In genomic region chr8:57702407-57703113, GRCm38 (mm10) we compare ENCODE assay signal across 15 mouse cellular contexts. TPM values are rescaled to one million over a fixed set of nuclear protein-coding genes. Genes with fewer than 3 reads are reported as not detected.
DNase-seq lines count a peak whose midpoint lies in the region; ATAC-seq and TF ChIP-seq lines count a peak whose summit lies in the region.
"Had no signal": no experiment of that assay in that cellular context is flagged by ENCODE, and none has a peak within 500 bp of the region (broad histone marks: within the 10 kb centered on the region; RNA-seq: fewer than 3 reads in every experiment).

No protein-coding gene starts in this region.

- no peaks in the 10 kb centered on the region for H3K36me3 ChIP-seq in heart, adult 2 months (ENCODE audit: control insufficient read depth, insufficient read depth, low read length)
- H3K36me3 ChIP-seq in MEL (ENCODE audit: control insufficient read depth in 1 of 2, insufficient read depth in 2 of 2, low read length in 2 of 2): no peaks in the 10 kb centered on the region
- no peaks in the 10 kb centered on the region for H3K36me3 ChIP-seq in hindbrain, embryonic 12.5 days
- H3K36me3 ChIP-seq: embryonic facial prominence, embryonic 12.5 days; hindbrain, embryonic 10.5 days had no signal

- TF ChIP-seq RAD21 in MEL (IDR thresholded peaks at IDR 0.05; ENCODE audit: low read depth, low read length): no peak

- intact Hi-C loops in heart, adult 2 months (cut with DNase I): no loop called here
- intact Hi-C loops in heart, postnatal 25 days (cut with DNase I): no loop called here

- no peak overlapping the region for H3K4me2 ChIP-seq in hindbrain, embryonic 12.5 days (replicated peaks)
- H3K4me2 ChIP-seq: embryonic facial prominence, embryonic 12.5 days had no signal

- H3K79me2 ChIP-seq in heart, adult 2 months (replicated peaks; ENCODE audit: control insufficient read depth, insufficient read depth, low read length): no peaks in the 10 kb centered on the region
- H3K79me2 ChIP-seq in MEL (ENCODE audit: control insufficient read depth, insufficient read depth, low read length, poor library complexity): no peaks in the 10 kb centered on the region

- H3K9ac ChIP-seq in heart, adult 2 months (ENCODE audit: low read depth, low read length): no peak overlapping the region
- H3K9ac ChIP-seq in MEL (ENCODE audit: control insufficient read depth, low read depth, low read length, poor library complexity, severe bottlenecking): no peak overlapping the region
- H3K9ac ChIP-seq in hindbrain, embryonic 12.5 days: no peak overlapping the region
- H3K9ac ChIP-seq: embryonic facial prominence, embryonic 12.5 days had no signal

- H3K4me3 ChIP-seq in heart, adult 2 months: no peak overlapping the region
- H3K4me3 ChIP-seq in MEL (ENCODE audit: control insufficient read depth in 1 of 2, insufficient read depth in 1 of 2, low read depth in 2 of 2, low read length in 2 of 2): no peak overlapping the region
- no peak overlapping the region for H3K4me3 ChIP-seq in hindbrain, embryonic 12.5 days
- H3K4me3 ChIP-seq: embryonic facial prominence, embryonic 12.5 days; hindbrain, embryonic 10.5 days had no signal

- no peak for TF ChIP-seq CTCF in heart, adult 2 months (IDR thresholded peaks at IDR 0.05)
- no peak for TF ChIP-seq CTCF in MEL (IDR thresholded peaks at IDR 0.05 in 2 of 3, conservative IDR thresholded peaks at IDR 0.05 in 1 of 3; ENCODE audit: control insufficient read depth in 1 of 3, insufficient read depth in 1 of 3, low read depth in 2 of 3, low read length in 3 of 3, poor library complexity in 1 of 3, severe bottlenecking in 1 of 3)

- no peaks in the 10 kb centered on the region for H3K9me3 ChIP-seq in MEL (replicated peaks; ENCODE audit: insufficient read depth, low read length)
- H3K9me3 ChIP-seq in hindbrain, embryonic 12.5 days (replicated peaks): no peaks in the 10 kb centered on the region
- H3K9me3 ChIP-seq: embryonic facial prominence, embryonic 12.5 days; hindbrain, embryonic 10.5 days had no signal

- WGBS in heart, adult 2 months: 41% methylated on average over 7 of the region's 7 CpGs
- 16% methylated on average over 7 of the region's 7 CpGs for WGBS in large intestine, adult 2 months
- WGBS in hindbrain, embryonic 12.5 days: 85% methylated on average over 7 of the region's 7 CpGs

- no peak overlapping the region for H3K27ac ChIP-seq in heart, adult 2 months
- H3K27ac ChIP-seq in MEL (ENCODE audit: control insufficient read depth, low read depth, low read length): no peak overlapping the region
- H3K27ac ChIP-seq in hindbrain, embryonic 12.5 days: no peak overlapping the region
- H3K27ac ChIP-seq: embryonic facial prominence, embryonic 12.5 days; hindbrain, embryonic 10.5 days; kidney, postnatal 0 days had no signal

- no peak for ATAC-seq in hindbrain, embryonic 12.5 days (ENCODE audit: low FRiP score)
- ATAC-seq: forebrain, embryonic 14.5 days had no signal

- DNase-seq in heart, adult 2 months: peak; percentile 24 to 36
- no peak for DNase-seq in heart, postnatal 25 days (ENCODE audit: low spot score)
- DNase-seq in A20 (ENCODE audit: low read depth, low spot score) (peak; percentile 1), MEL (ENCODE audit: low read depth, low spot score) (peak; percentile 41)
- peak; percentile 71 for DNase-seq in large intestine, adult 2 months (ENCODE audit: low read depth, low spot score)
- DNase-seq in thymus, postnatal 4 days: no peak
- no peak for DNase-seq in cerebellum, adult 11-12 months
- DNase-seq: cerebellum, adult 8-10 months; midbrain, embryonic 14.5 days; thymus, adult 2 months had no signal

- TF ChIP-seq EP300 in heart, adult 2 months (IDR thresholded peaks at IDR 0.05; ENCODE audit: insufficient read depth, low read depth, low read length): no peak
- TF ChIP-seq EP300 in MEL (IDR thresholded peaks at IDR 0.05; ENCODE audit: low read depth in 1 of 2, low read length in 2 of 2): no peak

- no peaks in the 10 kb centered on the region for H3K27me3 ChIP-seq in heart, adult 2 months (ENCODE audit: control insufficient read depth, insufficient read depth, low read length)
- H3K27me3 ChIP-seq in MEL (ENCODE audit: control insufficient read depth in 1 of 2, insufficient read depth in 2 of 2, low read length in 2 of 2): no peaks in the 10 kb centered on the region; a peak in 1 of 4 replicates
- H3K27me3 ChIP-seq in hindbrain, embryonic 12.5 days: no peaks in the 10 kb centered on the region
- H3K27me3 ChIP-seq: embryonic facial prominence, embryonic 12.5 days had no signal

- no peaks in the 10 kb centered on the region; the same call in 1 of the 2 replicates for H3K4me1 ChIP-seq in heart, adult 2 months (ENCODE audit: control insufficient read depth, insufficient read depth, low read length)
- no peaks in the 10 kb centered on the region for H3K4me1 ChIP-seq in MEL (ENCODE audit: control insufficient read depth in 1 of 2, insufficient read depth in 2 of 2, low read length in 2 of 2)
- H3K4me1 ChIP-seq in hindbrain, embryonic 12.5 days: no peaks in the 10 kb centered on the region
- H3K4me1 ChIP-seq: embryonic facial prominence, embryonic 12.5 days; hindbrain, embryonic 10.5 days had no signal

- no peak for TF ChIP-seq POLR2A in heart, adult 2 months (IDR thresholded peaks at IDR 0.05; ENCODE audit: insufficient read depth, low read depth, low read length)
- no peak for TF ChIP-seq POLR2A in MEL (IDR thresholded peaks at IDR 0.05; ENCODE audit: control insufficient read depth in 1 of 2, insufficient read depth in 1 of 2, low read depth in 1 of 2, low read length in 2 of 2, poor library complexity in 1 of 2)

TF ChIP-seq in MEL, 35 proteins besides CTCF, POLR2A, EP300 and RAD21:
- TF ChIP-seq RCOR1 (IDR thresholded peaks at IDR 0.05; ENCODE audit: low read depth, low read length): 0 out of 2 replicates have a peak, but pooled peaks have one; percentile 12
- TF ChIP-seq MYC (IDR thresholded peaks at IDR 0.05; ENCODE audit: low read depth, low read length): no peak
- no peak for TF ChIP-seq MAZ (IDR thresholded peaks at IDR 0.05; ENCODE audit: low read depth, low read length)

RNA-seq across cellular contexts. Expression of gene Galnt7, which starts 49.7 kb away (rescaled TPM):
- 1 to 10 TPM; 4.5 to 4.8 TPM for total RNA-seq in heart, adult 2 months (2021)
- polyA plus RNA-seq in heart, adult 2 months (2012; rRNA removed): 1.7 and 4.3 TPM in 2 replicates
- 1 to 10 TPM; 3.9 to 4.9 TPM for total RNA-seq in heart, postnatal 25 days (2021)
- total RNA-seq in MEL (2012; rRNA removed): 11.1 TPM in 2 replicates
- polyA plus RNA-seq in MEL (2012; ENCODE audit: insufficient read depth in 1 of 2, insufficient read length in 2 of 2, low read depth in 1 of 2, low replicate concordance in 2 of 2, missing spikeins in 1 of 2): 100 to 1,000 TPM in 1 of 2 experiments, 10 to 100 TPM in 1; 18.5 to 138 TPM
- 12.0 and 20.5 TPM in 2 replicates for polyA plus RNA-seq in large intestine, adult 2 months (2012; rRNA removed)
- polyA plus RNA-seq in hindbrain, embryonic 12.5 days (2016; fragmentation: Nextera tagmentation; extraction: Ambion mirVana): 17.0 and 17.8 TPM in 2 replicates

Comparison
In these comparisons a context has a peak if more than half of its experiments do, and no peak if none do; other contexts are left out.
1. DNase-seq: peak in heart, adult 2 months (2 of 2), A20 (single experiment), MEL (single experiment) and large intestine, adult 2 months (single experiment); none in heart, postnatal 25 days (single experiment), thymus, postnatal 4 days (single experiment) and cerebellum, adult 11-12 months (single experiment).